Mouse (Mus musculus): ENCODE results near the gene Cntrob. TPM values are rescaled to one million over a fixed set of nuclear protein-coding genes. Genes with fewer than 3 reads are reported as not detected.

The Cntrob gene
- polyA plus RNA-seq, 1 experiment from 2014 or later = 18.9 TPM

DNA sequence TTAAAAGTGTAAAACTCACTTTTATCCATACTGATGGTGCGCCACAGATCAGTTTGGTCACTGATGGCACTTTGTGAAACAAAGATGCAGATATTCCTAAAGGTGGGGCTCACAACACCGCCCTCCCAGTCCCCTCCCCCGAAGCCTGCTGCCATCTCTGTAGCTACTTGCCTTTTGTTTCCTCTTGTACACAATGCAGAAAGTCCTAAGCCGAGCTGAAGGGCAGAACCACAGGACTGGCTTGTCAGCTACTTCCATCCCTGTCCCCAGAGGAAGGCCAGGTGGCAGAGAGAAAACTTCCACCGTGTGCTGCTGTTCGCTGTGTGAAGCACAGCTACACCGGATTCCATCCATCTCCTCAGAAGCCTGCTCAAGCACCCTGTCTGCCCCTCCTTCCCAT, 25.3 kb downstream of the Cntrob start:
- H3K36me3 ChIP-seq (ENCODE audit: control insufficient read depth, insufficient read depth, low read length) = 0 out of 2 replicates have a peak, but pooled peaks cover 2% of the 10 kb centered on the region
- H3K9ac ChIP-seq (ENCODE audit: low read length) = peak overlapping the region; percentile 13; the same call in 1 of the 2 replicates
- no peak overlapping the region for H3K27ac ChIP-seq (ENCODE audit: low read length)
- H3K27me3 ChIP-seq (ENCODE audit: control insufficient read depth, insufficient read depth, low read length) = no peaks in the 10 kb centered on the region
- ATAC-seq (ENCODE audit: insufficient read depth, low FRiP score) = no peak
- no peak overlapping the region for H3K4me2 ChIP-seq (ENCODE audit: low read depth, low read length)
- no peaks in the 10 kb centered on the region for H3K9me3 ChIP-seq (replicated peaks; ENCODE audit: control insufficient read depth, low read length)
- H3K4me1 ChIP-seq (ENCODE audit: control insufficient read depth, insufficient read depth, low read length) = no peaks in the 10 kb centered on the region
- 70% methylated on average over 7 of the region's 7 CpGs for WGBS
- no peak overlapping the region for H3K4me3 ChIP-seq (replicated peaks; ENCODE audit: low read length)

DNA sequence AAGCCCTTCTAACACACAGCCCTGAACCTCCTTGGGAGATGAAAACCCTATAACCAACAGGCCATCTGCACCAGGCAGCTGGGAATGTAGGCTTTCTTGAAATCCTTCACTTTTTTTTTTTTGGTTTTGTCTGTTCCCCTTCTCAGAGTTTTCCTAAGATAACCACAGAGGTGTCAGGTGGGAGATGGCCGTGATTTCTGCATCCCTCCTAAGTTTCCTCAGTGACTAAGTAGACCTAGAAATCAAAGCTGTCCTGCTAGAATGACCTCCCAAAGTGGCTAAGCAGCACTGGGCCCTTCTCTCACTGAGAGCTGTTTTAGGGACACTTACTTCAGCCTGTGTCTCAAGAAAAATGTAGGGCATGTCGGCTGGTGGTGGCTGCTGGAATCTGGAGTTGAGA, 25.8 kb downstream of the Cntrob start:
- H3K4me1 ChIP-seq (ENCODE audit: control insufficient read depth, insufficient read depth, low read length) = no peaks in the 10 kb centered on the region
- H3K27ac ChIP-seq (ENCODE audit: low read length) = no peak overlapping the region
- H3K9ac ChIP-seq (ENCODE audit: low read length) = no peak overlapping the region
- 0 out of 2 replicates have a peak, but pooled peaks cover 2% of the 10 kb centered on the region for H3K36me3 ChIP-seq (ENCODE audit: control insufficient read depth, insufficient read depth, low read length)
- no peaks in the 10 kb centered on the region for H3K27me3 ChIP-seq (ENCODE audit: control insufficient read depth, insufficient read depth, low read length)
- no peak overlapping the region for H3K4me3 ChIP-seq (replicated peaks; ENCODE audit: low read length)
- 68% methylated on average over 2 of the region's 2 CpGs for WGBS
- H3K4me2 ChIP-seq (ENCODE audit: low read depth, low read length) = no peak overlapping the region
- H3K9me3 ChIP-seq (replicated peaks; ENCODE audit: control insufficient read depth, low read length) = no peaks in the 10 kb centered on the region
- ATAC-seq (ENCODE audit: insufficient read depth, low FRiP score) = no peak

DNA sequence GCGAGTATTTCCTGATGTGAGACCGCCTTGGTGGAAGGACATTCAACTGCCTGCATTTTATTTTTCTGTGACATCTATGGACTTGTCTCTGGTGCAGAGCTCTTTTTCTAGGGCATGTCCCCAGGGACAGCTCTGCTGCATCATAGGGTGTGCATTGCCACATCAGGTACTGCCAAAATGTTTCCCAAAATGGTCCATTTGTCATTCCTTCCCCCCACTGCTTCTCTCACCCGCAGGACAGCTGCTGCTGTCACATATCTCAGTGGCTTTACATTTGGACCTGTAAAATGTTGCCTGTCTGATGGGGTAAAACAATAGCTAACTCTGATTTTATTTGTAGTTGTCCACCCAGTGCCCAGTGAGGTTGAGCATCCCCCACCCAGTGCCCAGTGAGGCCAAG, 28.3 kb downstream of the Cntrob start:
- Histone ChIP-seq H3K9me3 (replicated peaks; ENCODE audit: control insufficient read depth, low read length) (no peaks in the 10 kb centered on the region), H3K27me3 (ENCODE audit: control insufficient read depth, insufficient read depth, low read length) (no peaks in the 10 kb centered on the region), H3K9ac (ENCODE audit: low read length) (no peak overlapping the region), H3K4me2 (ENCODE audit: low read depth, low read length) (no peak overlapping the region), H3K27ac (ENCODE audit: low read length) (no peak overlapping the region), H3K4me3 (replicated peaks; ENCODE audit: low read length) (no peak overlapping the region), H3K36me3 (ENCODE audit: control insufficient read depth, insufficient read depth, low read length) (0 out of 2 replicates have a peak, but pooled peaks cover 2% of the 10 kb centered on the region), H3K4me1 (ENCODE audit: control insufficient read depth, insufficient read depth, low read length) (no peaks in the 10 kb centered on the region)
- 83% methylated on average over 3 of the region's 3 CpGs for WGBS
- ATAC-seq (ENCODE audit: insufficient read depth, low FRiP score) = no peak

DNA sequence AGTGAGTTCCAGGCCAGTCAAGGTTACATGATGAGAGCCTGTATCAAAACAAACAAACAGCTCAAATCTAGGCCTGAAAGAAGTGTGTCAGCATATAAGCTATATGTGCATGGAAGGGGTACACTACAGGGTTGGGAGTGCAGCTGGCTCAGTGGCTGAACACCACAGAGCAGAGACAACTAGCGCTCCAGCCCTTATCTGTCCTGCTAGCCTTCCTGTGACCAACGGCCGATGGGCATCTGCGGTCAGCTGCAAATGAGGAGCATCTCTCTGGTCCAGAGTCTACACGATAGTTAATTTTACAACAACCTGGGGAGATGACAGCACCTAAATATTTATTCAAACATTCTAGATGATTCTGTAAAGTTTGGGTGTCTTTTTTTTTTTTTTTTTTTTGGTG, 32.5 kb downstream of the Cntrob start:
- Histone ChIP-seq H3K27ac (ENCODE audit: low read length) (no peak overlapping the region), H3K4me1 (ENCODE audit: control insufficient read depth, insufficient read depth, low read length) (no peaks in the 10 kb centered on the region), H3K27me3 (ENCODE audit: control insufficient read depth, insufficient read depth, low read length) (no peaks in the 10 kb centered on the region), H3K9ac (ENCODE audit: low read length) (no peak overlapping the region), H3K36me3 (ENCODE audit: control insufficient read depth, insufficient read depth, low read length) (no peaks in the 10 kb centered on the region), H3K9me3 (replicated peaks; ENCODE audit: control insufficient read depth, low read length) (no peaks in the 10 kb centered on the region), H3K4me3 (replicated peaks; ENCODE audit: low read length) (no peak overlapping the region), H3K4me2 (ENCODE audit: low read depth, low read length) (no peak overlapping the region)
- WGBS = 87% methylated on average over 5 of the region's 5 CpGs
- no peak for ATAC-seq (ENCODE audit: insufficient read depth, low FRiP score)

DNA sequence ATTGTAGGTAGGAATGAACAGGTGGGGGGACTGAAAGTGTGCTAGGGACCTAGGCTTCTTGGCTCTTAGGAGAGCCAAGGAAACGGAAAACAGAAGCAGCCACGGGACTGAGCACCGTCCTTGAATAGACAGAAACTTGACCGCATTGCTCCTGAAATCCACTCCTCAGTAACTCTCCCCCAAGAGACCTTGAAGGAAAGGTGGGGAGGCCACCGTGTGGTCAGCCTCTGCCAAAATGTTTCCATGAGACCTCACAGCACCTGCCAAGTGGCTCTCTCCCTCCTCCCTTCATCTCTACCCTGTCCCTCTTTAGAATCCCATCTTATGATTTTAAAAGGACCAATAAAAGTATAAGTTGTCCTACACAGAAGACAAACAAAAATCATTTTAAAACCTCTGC, 46.3 kb downstream of the Cntrob start:
- H3K36me3 ChIP-seq (ENCODE audit: control insufficient read depth, insufficient read depth, low read length) = no peaks in the 10 kb centered on the region
- H3K27ac ChIP-seq (ENCODE audit: low read length) = no peak overlapping the region
- H3K4me2 ChIP-seq (ENCODE audit: low read depth, low read length) = no peak overlapping the region
- H3K9me3 ChIP-seq (replicated peaks; ENCODE audit: control insufficient read depth, low read length) = no peaks in the 10 kb centered on the region
- WGBS = 70% methylated on average over 5 of the region's 5 CpGs
- no peaks in the 10 kb centered on the region for H3K27me3 ChIP-seq (ENCODE audit: control insufficient read depth, insufficient read depth, low read length)
- no peak overlapping the region for H3K9ac ChIP-seq (ENCODE audit: low read length)
- no peak for ATAC-seq (ENCODE audit: insufficient read depth, low FRiP score)
- H3K4me3 ChIP-seq (replicated peaks; ENCODE audit: low read length) = no peak overlapping the region
- no peaks in the 10 kb centered on the region for H3K4me1 ChIP-seq (ENCODE audit: control insufficient read depth, insufficient read depth, low read length)

DNA sequence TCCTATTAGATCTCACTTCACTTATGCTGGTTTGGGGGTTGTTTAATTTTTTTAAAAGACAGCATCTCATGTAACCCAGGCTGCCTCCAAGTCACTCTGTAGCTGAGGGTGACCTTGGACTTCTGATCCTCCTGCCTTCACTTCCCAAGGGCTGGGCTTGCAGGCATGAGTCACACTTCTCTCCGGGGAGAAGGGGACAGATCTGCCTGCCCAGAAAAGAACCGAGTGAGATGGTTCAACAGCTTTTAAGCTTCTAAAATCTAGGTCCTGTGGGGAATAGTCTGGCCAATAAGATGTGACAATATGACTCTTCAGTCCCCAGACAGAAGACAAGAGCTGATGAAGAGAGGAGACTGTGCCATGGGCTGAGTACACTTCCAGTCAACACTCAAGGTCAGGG, 47.5 kb downstream of the Cntrob start:
- ATAC-seq (ENCODE audit: insufficient read depth, low FRiP score) = no peak
- 34% methylated on average over 2 of the region's 2 CpGs for WGBS
- no peaks in the 10 kb centered on the region for H3K4me1 ChIP-seq (ENCODE audit: control insufficient read depth, insufficient read depth, low read length)
- H3K9me3 ChIP-seq (replicated peaks; ENCODE audit: control insufficient read depth, low read length) = no peaks in the 10 kb centered on the region
- no peak overlapping the region for H3K4me2 ChIP-seq (ENCODE audit: low read depth, low read length)
- H3K27me3 ChIP-seq (ENCODE audit: control insufficient read depth, insufficient read depth, low read length) = no peaks in the 10 kb centered on the region
- H3K9ac ChIP-seq (ENCODE audit: low read length) = no peak overlapping the region
- H3K4me3 ChIP-seq (replicated peaks; ENCODE audit: low read length) = no peak overlapping the region
- no peak overlapping the region for H3K27ac ChIP-seq (ENCODE audit: low read length)
- H3K36me3 ChIP-seq (ENCODE audit: control insufficient read depth, insufficient read depth, low read length) = no peaks in the 10 kb centered on the region

DNA sequence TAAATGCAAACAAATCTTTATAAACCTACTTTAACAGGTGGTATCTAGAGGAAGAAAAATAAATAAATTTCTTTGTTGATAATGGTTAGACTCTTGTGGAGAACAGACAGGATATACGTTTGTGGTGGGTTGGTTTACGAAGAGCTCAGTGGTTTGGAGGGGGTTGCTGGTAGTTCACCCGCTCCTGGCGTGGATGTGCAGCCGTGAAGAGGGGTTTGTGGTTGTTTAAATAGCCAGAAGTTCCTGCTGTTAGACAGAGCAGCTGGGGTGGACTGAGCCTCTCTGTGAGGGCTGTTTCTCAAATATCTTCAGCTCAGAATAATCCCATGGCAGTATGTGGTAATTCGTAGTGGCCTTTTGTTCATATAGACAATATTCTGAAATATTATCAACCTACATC, 47.9 kb downstream of the Cntrob start:
- Histone ChIP-seq H3K36me3 (ENCODE audit: control insufficient read depth, insufficient read depth, low read length) (no peaks in the 10 kb centered on the region), H3K27ac (ENCODE audit: low read length) (no peak overlapping the region), H3K27me3 (ENCODE audit: control insufficient read depth, insufficient read depth, low read length) (no peaks in the 10 kb centered on the region), H3K4me2 (ENCODE audit: low read depth, low read length) (no peak overlapping the region), H3K4me1 (ENCODE audit: control insufficient read depth, insufficient read depth, low read length) (no peaks in the 10 kb centered on the region), H3K9ac (ENCODE audit: low read length) (no peak overlapping the region), H3K4me3 (replicated peaks; ENCODE audit: low read length) (no peak overlapping the region), H3K9me3 (replicated peaks; ENCODE audit: control insufficient read depth, low read length) (no peaks in the 10 kb centered on the region)
- 68% methylated on average over 6 of the region's 6 CpGs for WGBS
- no peak for ATAC-seq (ENCODE audit: insufficient read depth, low FRiP score)

DNA sequence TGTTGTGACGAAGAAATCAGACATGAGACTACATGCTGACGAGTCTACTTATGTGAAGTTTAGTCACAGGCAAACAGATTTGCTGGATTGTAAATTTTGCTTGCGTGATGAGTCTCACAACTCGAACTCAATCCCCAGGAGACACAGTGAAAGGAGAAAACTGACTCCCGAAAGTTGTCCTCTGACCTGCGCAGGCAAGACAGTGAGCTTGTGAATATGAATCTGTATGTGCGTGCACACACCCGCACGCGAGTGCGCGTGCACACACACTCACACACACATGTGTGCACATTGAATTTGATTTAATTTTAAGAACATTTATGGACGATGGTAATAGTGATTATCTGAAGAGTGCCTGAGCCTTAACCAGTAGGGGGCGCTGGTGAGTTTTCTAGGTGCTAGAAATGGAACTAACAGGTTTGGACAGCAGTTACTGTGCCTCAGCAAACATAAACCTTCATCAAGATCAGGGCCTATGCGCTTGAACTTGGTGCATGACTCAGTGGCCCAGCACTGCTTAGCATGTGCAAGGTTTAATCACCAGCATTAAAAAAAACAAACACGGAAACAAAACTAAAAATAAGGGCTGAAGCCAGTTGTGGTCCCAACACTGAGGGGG, 51.3 kb downstream of the Cntrob start:
- H3K27me3 ChIP-seq (ENCODE audit: control insufficient read depth, insufficient read depth, low read length) = no peaks in the 10 kb centered on the region; the same call in 1 of the 2 replicates
- H3K9ac ChIP-seq (ENCODE audit: low read length) = no peak overlapping the region
- H3K36me3 ChIP-seq (ENCODE audit: control insufficient read depth, insufficient read depth, low read length) = no peaks in the 10 kb centered on the region
- no peak; the same call in 1 of the 2 replicates for ATAC-seq (ENCODE audit: insufficient read depth, low FRiP score)
- H3K4me1 ChIP-seq (ENCODE audit: control insufficient read depth, insufficient read depth, low read length) = no peaks in the 10 kb centered on the region
- 40% methylated on average over 16 of the region's 16 CpGs for WGBS
- no peak overlapping the region for H3K4me3 ChIP-seq (replicated peaks; ENCODE audit: low read length)
- no peak overlapping the region for H3K27ac ChIP-seq (ENCODE audit: low read length)
- no peaks in the 10 kb centered on the region for H3K9me3 ChIP-seq (replicated peaks; ENCODE audit: control insufficient read depth, low read length)
- no peak overlapping the region for H3K4me2 ChIP-seq (ENCODE audit: low read depth, low read length)

DNA sequence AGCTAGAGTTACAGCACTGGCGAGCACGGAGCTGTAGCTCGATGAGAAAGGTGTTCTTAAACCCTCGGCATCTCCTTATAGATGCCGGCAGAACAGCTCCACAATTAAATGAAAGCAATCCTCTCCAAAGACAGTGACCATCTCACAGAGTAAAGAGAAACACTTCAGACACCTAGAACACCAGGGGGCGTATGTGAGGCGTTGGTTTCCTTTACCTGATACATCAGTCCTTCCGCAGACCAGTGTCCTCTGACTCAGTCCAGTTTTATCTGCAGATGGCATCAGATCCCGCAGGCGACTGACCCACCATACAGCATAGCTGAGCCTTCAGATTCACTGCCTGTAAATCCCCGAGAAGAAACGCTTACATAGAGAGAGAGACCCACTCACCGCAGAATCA, 54.0 kb downstream of the Cntrob start:
- no peaks in the 10 kb centered on the region for H3K4me1 ChIP-seq (ENCODE audit: control insufficient read depth, insufficient read depth, low read length)
- no peak overlapping the region for H3K4me2 ChIP-seq (ENCODE audit: low read depth, low read length)
- H3K9me3 ChIP-seq (replicated peaks; ENCODE audit: control insufficient read depth, low read length) = no peaks in the 10 kb centered on the region
- H3K27ac ChIP-seq (ENCODE audit: low read length) = 0 out of 2 replicates have a peak overlapping the region, but pooled peaks have one; percentile 19
- H3K4me3 ChIP-seq (replicated peaks; ENCODE audit: low read length) = no peak overlapping the region
- 0 out of 2 replicates have a peak overlapping the region, but pooled peaks have one; percentile 17 for H3K9ac ChIP-seq (ENCODE audit: low read length)
- no peaks in the 10 kb centered on the region for H3K36me3 ChIP-seq (ENCODE audit: control insufficient read depth, insufficient read depth, low read length)
- WGBS = 14% methylated on average over 13 of the region's 13 CpGs
- no peaks in the 10 kb centered on the region; the same call in 1 of the 2 replicates for H3K27me3 ChIP-seq (ENCODE audit: control insufficient read depth, insufficient read depth, low read length)
- 0 out of 2 replicates have a peak, but pooled peaks have one; percentile 52 for ATAC-seq (ENCODE audit: insufficient read depth, low FRiP score)
